Mouse (Mus musculus): ENCODE measurements around the gene Mb21d2. TPM values are rescaled to one million over a fixed set of nuclear protein-coding genes. Genes with fewer than 3 reads are reported as not detected.
A peak's percentile ranks its signal among the peaks of the same experiment; 100 is the strongest.

Gene Mb21d2
- polyA plus RNA-seq (2015; fragmentation: Nextera tagmentation; extraction: Ambion mirVana), result 5.5 and 5.6 TPM in 2 replicates

GRCm38 (mm10) chr16:28928815-28929685 is at the start of gene Mb21d2:
Mb21d2 (minus strand) TSS chr16:28929673.
- Histone ChIP-seq H3K27ac (ENCODE audit: low read length) (peak within 1 kb of the TSS; percentile 92), H3K9me3 (ENCODE audit: control insufficient read depth, low read length) (no peaks in the 10 kb centered on the region), H3K4me1 (replicated peaks; ENCODE audit: control insufficient read depth, insufficient read depth, low read length) (peaks cover 12% of the 10 kb centered on the region), H3K9ac (ENCODE audit: low read length) (peak within 1 kb of the TSS; percentile 78), H3K27me3 (ENCODE audit: control insufficient read depth, insufficient read depth, low read depth, low read length) (peaks cover 3% of the 10 kb centered on the region; the same call in 1 of the 2 replicates), H3K36me3 (ENCODE audit: control insufficient read depth, insufficient read depth, low read length) (no peaks in the 10 kb centered on the region), H3K4me2 (ENCODE audit: low read depth, low read length) (peak within 1 kb of the TSS; percentile 80), H3K4me3 (ENCODE audit: low read length) (peak within 1 kb of the TSS; percentile 74)
- peak; percentile 60 for ATAC-seq (ENCODE audit: low read depth)
- WGBS, result under 1% methylated on average over 71 of the region's 73 CpGs

- no peaks in the 10 kb centered on the region for H3K4me1 ChIP-seq (replicated peaks; ENCODE audit: control insufficient read depth, insufficient read depth, low read length)
- no peak for ATAC-seq (ENCODE audit: low read depth)
- 41% methylated on average over 2 of the region's 2 CpGs for WGBS
- no peaks in the 10 kb centered on the region for H3K9me3 ChIP-seq (ENCODE audit: control insufficient read depth, low read length)
- no peak overlapping the region for H3K9ac ChIP-seq (ENCODE audit: low read length)
- no peak overlapping the region for H3K4me3 ChIP-seq (ENCODE audit: low read length)
- H3K4me2 ChIP-seq (ENCODE audit: low read depth, low read length), result no peak overlapping the region
- H3K27ac ChIP-seq (ENCODE audit: low read length), result no peak overlapping the region
- H3K27me3 ChIP-seq (ENCODE audit: control insufficient read depth, insufficient read depth, low read depth, low read length), result no peaks in the 10 kb centered on the region
- H3K36me3 ChIP-seq (ENCODE audit: control insufficient read depth, insufficient read depth, low read length), result no peaks in the 10 kb centered on the region
Measured at GRCm38 (mm10) chr16:28966236-28966635, 36.8 kb upstream of the Mb21d2 start.

GRCm38 (mm10) chr16:28964048-28964447 is 34.6 kb upstream of the Mb21d2 start:
- 46% methylated on average over 4 of the region's 4 CpGs for WGBS
- Histone ChIP-seq H3K4me2 (ENCODE audit: low read depth, low read length) (no peak overlapping the region), H3K27ac (ENCODE audit: low read length) (no peak overlapping the region), H3K4me3 (ENCODE audit: low read length) (no peak overlapping the region), H3K27me3 (ENCODE audit: control insufficient read depth, insufficient read depth, low read depth, low read length) (no peaks in the 10 kb centered on the region), H3K9ac (ENCODE audit: low read length) (no peak overlapping the region), H3K36me3 (ENCODE audit: control insufficient read depth, insufficient read depth, low read length) (no peaks in the 10 kb centered on the region), H3K4me1 (replicated peaks; ENCODE audit: control insufficient read depth, insufficient read depth, low read length) (no peaks in the 10 kb centered on the region), H3K9me3 (ENCODE audit: control insufficient read depth, low read length) (no peaks in the 10 kb centered on the region)
- ATAC-seq (ENCODE audit: low read depth), result no peak

GRCm38 (mm10) chr16:28962987-28963386 is 33.5 kb upstream of the Mb21d2 start:
- H3K4me3 ChIP-seq (ENCODE audit: low read length), result no peak overlapping the region

GRCm38 (mm10) chr16:28949810-28950209 is 20.3 kb upstream of the Mb21d2 start:
- 59% methylated on average over 5 of the region's 5 CpGs for WGBS
- Histone ChIP-seq H3K36me3 (ENCODE audit: control insufficient read depth, insufficient read depth, low read length) (no peaks in the 10 kb centered on the region), H3K4me2 (ENCODE audit: low read depth, low read length) (no peak overlapping the region), H3K9ac (ENCODE audit: low read length) (no peak overlapping the region), H3K4me3 (ENCODE audit: low read length) (no peak overlapping the region), H3K4me1 (replicated peaks; ENCODE audit: control insufficient read depth, insufficient read depth, low read length) (no peaks in the 10 kb centered on the region), H3K27me3 (ENCODE audit: control insufficient read depth, insufficient read depth, low read depth, low read length) (no peaks in the 10 kb centered on the region), H3K27ac (ENCODE audit: low read length) (no peak overlapping the region), H3K9me3 (ENCODE audit: control insufficient read depth, low read length) (no peaks in the 10 kb centered on the region)
- no peak for ATAC-seq (ENCODE audit: low read depth)

More at GRCm38 (mm10) chr16:28962987-28963386, 33.5 kb upstream of the Mb21d2 start:
- Histone ChIP-seq H3K4me2 (ENCODE audit: low read depth, low read length) (no peak overlapping the region), H3K9me3 (ENCODE audit: control insufficient read depth, low read length) (no peaks in the 10 kb centered on the region), H3K4me1 (replicated peaks; ENCODE audit: control insufficient read depth, insufficient read depth, low read length) (no peaks in the 10 kb centered on the region), H3K27ac (ENCODE audit: low read length) (no peak overlapping the region), H3K27me3 (ENCODE audit: control insufficient read depth, insufficient read depth, low read depth, low read length) (no peaks in the 10 kb centered on the region), H3K9ac (ENCODE audit: low read length) (no peak overlapping the region), H3K36me3 (ENCODE audit: control insufficient read depth, insufficient read depth, low read length) (no peaks in the 10 kb centered on the region)
- ATAC-seq (ENCODE audit: low read depth), result no peak

GRCm38 (mm10) chr16:28943254-28943653 is 13.8 kb upstream of the Mb21d2 start:
- Histone ChIP-seq H3K9ac (ENCODE audit: low read length) (no peak overlapping the region), H3K9me3 (ENCODE audit: control insufficient read depth, low read length) (no peaks in the 10 kb centered on the region), H3K4me3 (ENCODE audit: low read length) (no peak overlapping the region), H3K36me3 (ENCODE audit: control insufficient read depth, insufficient read depth, low read length) (no peaks in the 10 kb centered on the region), H3K4me1 (replicated peaks; ENCODE audit: control insufficient read depth, insufficient read depth, low read length) (no peaks in the 10 kb centered on the region), H3K27me3 (ENCODE audit: control insufficient read depth, insufficient read depth, low read depth, low read length) (no peaks in the 10 kb centered on the region), H3K27ac (ENCODE audit: low read length) (no peak overlapping the region), H3K4me2 (ENCODE audit: low read depth, low read length) (no peak overlapping the region)
- WGBS, result 49% methylated on average over 2 of the region's 2 CpGs
- ATAC-seq (ENCODE audit: low read depth), result no peak

GRCm38 (mm10) chr16:28936181-28936792 is 6.8 kb upstream of the Mb21d2 start:
- ATAC-seq (ENCODE audit: low read depth), result no peak
- Histone ChIP-seq H3K9ac (ENCODE audit: low read length) (no peak overlapping the region), H3K27ac (ENCODE audit: low read length) (no peak overlapping the region), H3K4me3 (ENCODE audit: low read length) (no peak overlapping the region), H3K4me1 (replicated peaks; ENCODE audit: control insufficient read depth, insufficient read depth, low read length) (no peaks in the 10 kb centered on the region), H3K4me2 (ENCODE audit: low read depth, low read length) (no peak overlapping the region), H3K36me3 (ENCODE audit: control insufficient read depth, insufficient read depth, low read length) (no peaks in the 10 kb centered on the region), H3K27me3 (ENCODE audit: control insufficient read depth, insufficient read depth, low read depth, low read length) (no peaks in the 10 kb centered on the region), H3K9me3 (ENCODE audit: control insufficient read depth, low read length) (no peaks in the 10 kb centered on the region)
- WGBS, result 51% methylated on average over 7 of the region's 7 CpGs

- H3K9ac ChIP-seq (ENCODE audit: low read length), result no peak overlapping the region
- no peak overlapping the region for H3K4me2 ChIP-seq (ENCODE audit: low read depth, low read length)
- no peak overlapping the region for H3K27ac ChIP-seq (ENCODE audit: low read length)
- no peaks in the 10 kb centered on the region for H3K9me3 ChIP-seq (ENCODE audit: control insufficient read depth, low read length)
- no peaks in the 10 kb centered on the region for H3K36me3 ChIP-seq (ENCODE audit: control insufficient read depth, insufficient read depth, low read length)
- H3K4me1 ChIP-seq (replicated peaks; ENCODE audit: control insufficient read depth, insufficient read depth, low read length), result no peaks in the 10 kb centered on the region
- ATAC-seq (ENCODE audit: low read depth), result no peak
- WGBS, result 70% methylated on average over 3 of the region's 3 CpGs
- peaks cover 3% of the 10 kb centered on the region; the same call in 1 of the 2 replicates for H3K27me3 ChIP-seq (ENCODE audit: control insufficient read depth, insufficient read depth, low read depth, low read length)
- no peak overlapping the region for H3K4me3 ChIP-seq (ENCODE audit: low read length)
Measured at GRCm38 (mm10) chr16:28935701-28936100, 6.2 kb upstream of the Mb21d2 start.

GRCm38 (mm10) chr16:28931213-28931612 is 1.7 kb upstream of the Mb21d2 start:
- no peaks in the 10 kb centered on the region for H3K9me3 ChIP-seq (ENCODE audit: control insufficient read depth, low read length)
- peaks cover 9% of the 10 kb centered on the region for H3K4me1 ChIP-seq (replicated peaks; ENCODE audit: control insufficient read depth, insufficient read depth, low read length)
- WGBS, result 66% methylated on average over 2 of the region's 2 CpGs
- H3K9ac ChIP-seq (ENCODE audit: low read length), result no peak overlapping the region
- H3K36me3 ChIP-seq (ENCODE audit: control insufficient read depth, insufficient read depth, low read length), result no peaks in the 10 kb centered on the region
- ATAC-seq (ENCODE audit: low read depth), result no peak
- no peak overlapping the region for H3K4me2 ChIP-seq (ENCODE audit: low read depth, low read length)
- H3K27ac ChIP-seq (ENCODE audit: low read length), result no peak overlapping the region
- no peak overlapping the region for H3K4me3 ChIP-seq (ENCODE audit: low read length)
- H3K27me3 ChIP-seq (ENCODE audit: control insufficient read depth, insufficient read depth, low read depth, low read length), result peaks cover 3% of the 10 kb centered on the region; the same call in 1 of the 2 replicates

All from lung, embryonic 16.5 days (tissue).